Mouse (Mus musculus): ENCODE data around the gene Rsrc1.

DNA sequence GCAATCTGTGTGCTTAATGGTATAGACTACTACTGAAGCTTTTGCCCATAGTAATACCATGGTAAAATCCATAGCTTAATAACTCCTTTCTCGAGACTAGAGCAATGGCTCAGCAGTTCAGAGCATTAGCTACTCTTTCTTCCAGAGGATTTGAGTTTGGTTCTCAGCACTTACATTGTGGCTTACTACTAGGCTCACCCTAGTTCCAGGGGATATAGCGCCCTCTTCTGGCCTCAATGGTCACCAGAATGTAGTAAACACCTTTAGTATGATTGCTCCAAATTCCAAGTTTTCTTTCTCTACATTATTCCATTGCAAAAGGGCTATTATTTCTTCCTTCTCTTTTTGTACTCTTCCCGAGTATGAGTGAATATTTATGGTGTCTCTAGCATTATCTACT lies 151.3 kb downstream of the Rsrc1 start:
- TF ChIP-seq CTCF (IDR thresholded peaks at IDR 0.05; ENCODE audit: borderline replicate concordance, extremely low read depth, insufficient read depth, insufficient read length), result no peak
- no peak for TF ChIP-seq POLR2A (IDR thresholded peaks at IDR 0.05; ENCODE audit: borderline replicate concordance, extremely low read depth, insufficient read depth, insufficient read length, poor library complexity, severe bottlenecking)

Measured in brain, embryonic 14.5 days (tissue).